Mouse (Mus musculus) kidney, embryonic 14.5 days (tissue): ENCODE measurements around the gene Eln. TPM values are rescaled to one million over a fixed set of nuclear protein-coding genes. Genes with fewer than 3 reads are reported as not detected.

Experiments used
- ATAC-seq: fragments of 200-750 bp; cut with Nextera tagmentation; 2 replicates; pipeline ENCODE4 v1.8.0; 2017; ENCODE audit warnings: moderate number of reproducible peaks, mild to moderate bottlenecking, moderate TSS enrichment, moderate library complexity; ENCODE audit not compliant: low FRiP score, low TSS enrichment
- H3K27ac ChIP-seq: fragments of 300-500 bp; sonication (generic); 2 replicates; pipeline ENCODE4 v1.5.1; 2014; ENCODE audit warnings: low read depth, mild to moderate bottlenecking, low read length, moderate library complexity, mixed read lengths
- H3K27me3 ChIP-seq: fragments of 300-500 bp; sonication (generic); 2 replicates; pipeline ENCODE4 v1.6.1; 2014; ENCODE audit warnings: mild to moderate bottlenecking, low read length; ENCODE audit not compliant: control insufficient read depth, insufficient read depth
- H3K36me3 ChIP-seq: fragments of 300-500 bp; sonication (generic); 2 replicates; pipeline ENCODE4 v1.6.1; 2014; ENCODE audit warnings: low read length, mixed read lengths; ENCODE audit not compliant: control insufficient read depth, insufficient read depth
- H3K4me1 ChIP-seq: fragments of 300-500 bp; sonication (generic); 2 replicates; pipeline ENCODE4 v1.6.1; 2014; ENCODE audit warnings: low read length, mixed read lengths; ENCODE audit not compliant: control insufficient read depth, insufficient read depth
- H3K4me2 ChIP-seq: fragments of 300-500 bp; sonication (generic); replicated peaks from 2 replicates; pipeline ENCODE4 v1.6.1; 2014; ENCODE audit warnings: low read depth, mild to moderate bottlenecking, low read length
- H3K4me3 ChIP-seq: fragments of 300-500 bp; sonication (generic); 2 replicates; pipeline ENCODE4 v1.5.1; 2014; ENCODE audit warnings: mild to moderate bottlenecking, low read length
- H3K9ac ChIP-seq: fragments of 300-500 bp; sonication (generic); 2 replicates; pipeline ENCODE4 v1.6.1; 2014; ENCODE audit warnings: low read depth, mild to moderate bottlenecking, low read length, moderate library complexity
- H3K9me3 ChIP-seq: fragments of 300-500 bp; sonication (generic); 2 replicates; pipeline ENCODE4 v1.6.1; 2016; ENCODE audit warnings: low read length; ENCODE audit not compliant: control insufficient read depth
- WGBS: fragments of 180-500 bp; shearing (Covaris S2); extraction: QIAGEN DNeasy Blood & Tissue Kit; methylation state at CpG from one replicate; pipeline ENCODE4 v1.1.7; 2014; 5-methylcytosine and 5-hydroxymethylcytosine counted together
- polyA plus RNA-seq: library from polyadenylated mRNA; unstranded; fragments of >200 nt; fragmentation: Nextera tagmentation; extraction: Ambion mirVana; gene quantifications from 2 replicates; pipeline ENCODE4 v1.2.1, GENCODE M21; 2014

Gene Eln
- polyA plus RNA-seq, 1 experiment from 2014 or later, result 9.5 TPM

DNA sequence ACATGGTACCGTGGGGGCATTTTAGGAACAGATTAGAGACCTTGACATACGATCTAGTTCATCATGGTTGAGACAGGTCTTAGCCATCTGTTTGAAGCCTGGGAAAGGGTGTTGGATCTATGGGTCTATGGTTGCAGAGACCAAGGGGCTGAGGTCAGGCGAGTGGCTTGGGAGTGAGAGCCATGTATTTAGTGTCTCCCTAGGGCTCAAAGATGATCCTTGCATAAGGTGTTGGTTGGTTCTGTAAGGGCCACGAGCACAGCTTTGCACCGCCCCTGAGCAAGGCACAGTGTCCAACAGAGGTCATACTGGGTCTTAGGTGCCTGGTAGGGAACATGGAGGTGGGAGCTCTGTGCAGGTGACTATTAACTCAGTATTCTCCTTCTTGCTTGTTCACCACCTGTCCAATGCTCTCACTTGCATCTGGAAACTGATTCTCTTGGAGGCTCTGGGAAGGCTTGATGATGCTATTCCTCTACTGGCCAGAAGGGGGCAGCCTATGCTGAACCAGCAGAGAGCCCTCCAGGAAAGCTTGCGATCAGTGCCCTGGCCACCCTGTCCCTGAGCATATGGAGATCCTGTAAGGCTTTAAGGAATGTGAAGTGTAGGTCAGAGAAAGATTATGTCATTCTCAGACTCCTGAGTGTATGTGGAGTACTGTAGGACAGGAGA lies 960 bp upstream of the Eln start:
- Histone ChIP-seq H3K4me1 (0 out of 2 replicates have a peak, but pooled peaks cover 9% of the 10 kb centered on the region), H3K4me2 (peak overlapping the region; percentile 74; the same call in 1 of the 2 replicates), H3K27ac (peak overlapping the region; percentile 31; the same call in 1 of the 2 replicates), H3K9me3 (no peaks in the 10 kb centered on the region), H3K9ac (no peak overlapping the region), H3K4me3 (no peak overlapping the region), H3K27me3 (peaks cover 6% of the 10 kb centered on the region; the same call in 1 of the 2 replicates), H3K36me3 (no peaks in the 10 kb centered on the region)
- WGBS, result 54% methylated on average over 6 of the region's 6 CpGs
- ATAC-seq, result peak; percentile 29

DNA sequence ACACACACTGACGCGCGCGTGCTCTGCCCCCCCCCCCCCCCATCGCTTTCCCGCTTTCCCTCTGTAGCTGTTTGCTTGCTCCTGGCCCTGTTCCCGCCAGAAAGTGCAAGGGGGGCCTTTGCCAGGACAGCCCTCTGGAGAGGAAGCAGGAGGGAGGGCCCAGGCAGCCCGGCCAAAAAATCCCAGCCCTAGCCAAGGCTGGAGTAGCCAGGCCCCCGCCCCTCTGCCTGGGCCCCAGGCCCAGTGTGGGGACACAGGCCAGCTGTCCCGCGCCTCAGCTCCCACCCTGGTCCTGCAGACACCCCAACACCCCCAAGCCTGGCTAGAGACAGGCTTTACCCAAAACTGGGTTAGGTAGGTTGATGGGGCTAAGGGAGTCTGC lies 380 bp upstream of the Eln start:
- peak; percentile 80 for ATAC-seq
- H3K4me3 ChIP-seq, result peak overlapping the region; percentile 48
- peak overlapping the region; percentile 74 for H3K4me2 ChIP-seq
- peak overlapping the region; percentile 25; the same call in 1 of the 2 replicates for H3K9ac ChIP-seq
- peaks cover 6% of the 10 kb centered on the region; the same call in 1 of the 2 replicates for H3K27me3 ChIP-seq
- H3K36me3 ChIP-seq, result no peaks in the 10 kb centered on the region
- H3K27ac ChIP-seq, result peak overlapping the region; percentile 31; the same call in 1 of the 2 replicates
- no peaks in the 10 kb centered on the region for H3K9me3 ChIP-seq
- H3K4me1 ChIP-seq, result 0 out of 2 replicates have a peak, but pooled peaks cover 9% of the 10 kb centered on the region
- 17% methylated on average over 5 of the region's 11 CpGs for WGBS

DNA sequence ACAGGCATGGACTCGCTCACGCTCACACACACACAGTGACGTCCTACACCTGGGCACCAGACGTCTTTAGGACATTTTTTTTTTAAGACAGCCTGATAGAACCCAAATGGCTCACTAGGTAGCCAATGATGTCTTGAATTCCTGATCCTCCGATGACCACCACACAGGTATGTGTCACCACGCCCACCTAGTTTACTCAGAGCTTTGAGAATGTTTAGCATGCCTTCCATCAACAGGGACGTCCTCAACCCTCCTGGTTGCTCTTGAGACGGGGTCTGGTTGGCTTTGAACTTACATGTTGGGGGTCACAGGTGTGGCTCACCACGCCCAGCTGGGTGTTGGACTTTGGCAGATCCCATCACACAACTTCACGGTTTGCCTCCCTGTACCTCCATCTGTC lies 922 bp downstream of the Eln start:
- H3K9ac ChIP-seq, result no peak overlapping the region
- H3K27ac ChIP-seq, result no peak overlapping the region
- H3K4me1 ChIP-seq, result 0 out of 2 replicates have a peak, but pooled peaks cover 9% of the 10 kb centered on the region
- peaks cover 6% of the 10 kb centered on the region; the same call in 1 of the 2 replicates for H3K27me3 ChIP-seq
- peak overlapping the region; percentile 74; the same call in 1 of the 2 replicates for H3K4me2 ChIP-seq
- H3K36me3 ChIP-seq, result no peaks in the 10 kb centered on the region
- peak overlapping the region; percentile 48; the same call in 1 of the 2 replicates for H3K4me3 ChIP-seq
- ATAC-seq, result no peak
- no peaks in the 10 kb centered on the region for H3K9me3 ChIP-seq
- 72% methylated on average over 10 of the region's 10 CpGs for WGBS

DNA sequence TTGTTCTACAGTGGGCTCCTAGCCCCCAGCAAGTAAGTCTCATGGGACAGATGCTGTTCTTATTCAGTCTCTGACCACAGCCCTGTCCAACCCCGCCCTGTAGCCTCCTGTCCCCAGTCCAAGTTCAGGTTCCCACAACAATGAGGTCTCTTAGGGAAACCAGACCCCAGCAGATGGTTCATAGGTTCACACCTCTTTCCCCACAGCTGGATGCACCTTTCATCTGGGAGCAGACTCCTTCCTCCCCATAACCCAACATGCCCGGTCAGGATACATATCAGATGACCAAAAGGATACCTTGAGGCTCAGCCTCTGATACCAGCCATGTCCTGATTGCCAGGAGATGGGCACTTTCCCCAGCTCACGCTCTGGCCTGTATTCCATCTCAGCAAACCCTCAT lies 1.3 kb downstream of the Eln start:
- Histone ChIP-seq H3K9ac (no peak overlapping the region), H3K4me2 (no peak overlapping the region), H3K4me3 (no peak overlapping the region), H3K27me3 (peaks cover 6% of the 10 kb centered on the region; the same call in 1 of the 2 replicates), H3K36me3 (no peaks in the 10 kb centered on the region), H3K27ac (no peak overlapping the region), H3K9me3 (no peaks in the 10 kb centered on the region), H3K4me1 (peaks cover 10% of the 10 kb centered on the region; the same call in 1 of the 2 replicates)
- no peak for ATAC-seq
- 67% methylated on average over 3 of the region's 3 CpGs for WGBS

DNA sequence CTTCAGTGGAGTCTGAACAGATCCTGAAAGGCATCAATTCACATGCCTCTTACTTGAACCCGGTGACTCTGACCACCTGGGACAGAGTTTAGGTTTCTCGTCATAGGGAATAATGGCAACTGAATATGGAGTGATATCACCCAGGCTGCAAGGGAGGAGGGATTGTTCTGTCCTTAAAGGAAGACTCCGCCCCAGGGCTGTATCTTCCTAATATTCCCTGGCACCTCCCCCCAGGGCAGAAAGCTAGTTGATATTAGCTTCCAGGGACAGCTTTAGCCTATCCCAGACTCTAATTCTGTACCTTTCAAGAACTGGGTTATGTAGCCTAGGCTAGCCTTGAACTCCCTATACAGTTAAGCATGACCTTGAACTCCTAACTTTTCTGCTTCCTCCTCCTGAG lies 2.1 kb downstream of the Eln start:
- no peak overlapping the region for H3K4me2 ChIP-seq
- H3K9ac ChIP-seq, result no peak overlapping the region
- WGBS, result 82% methylated on average over 3 of the region's 3 CpGs
- H3K27me3 ChIP-seq, result peaks cover 6% of the 10 kb centered on the region; the same call in 1 of the 2 replicates
- H3K9me3 ChIP-seq, result no peaks in the 10 kb centered on the region
- peaks cover 13% of the 10 kb centered on the region; the same call in 1 of the 2 replicates for H3K4me1 ChIP-seq
- no peak overlapping the region for H3K4me3 ChIP-seq
- ATAC-seq, result no peak
- no peak overlapping the region for H3K27ac ChIP-seq
- no peaks in the 10 kb centered on the region for H3K36me3 ChIP-seq

DNA sequence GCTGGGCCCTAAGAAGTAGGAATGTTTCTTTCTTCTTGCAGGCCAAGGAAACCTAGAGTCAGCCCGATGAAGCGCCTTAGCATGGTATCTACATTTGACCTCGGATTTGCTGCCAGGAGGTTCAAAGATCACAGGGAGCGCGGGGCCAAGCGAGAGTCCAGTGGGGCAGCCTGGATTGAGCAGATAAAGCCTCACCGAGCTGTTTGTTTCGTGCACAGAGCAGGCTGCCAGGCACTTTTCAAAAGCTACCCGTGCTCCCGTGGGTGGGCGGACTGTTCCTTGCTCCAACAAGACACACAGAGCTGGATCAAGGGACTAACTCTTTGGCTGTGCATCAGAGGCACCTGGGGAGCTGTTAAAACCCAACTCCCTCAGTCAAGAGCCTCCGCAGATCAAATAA lies 3.1 kb downstream of the Eln start:
- ATAC-seq, result no peak
- Histone ChIP-seq H3K4me1 (peaks cover 13% of the 10 kb centered on the region; the same call in 1 of the 2 replicates), H3K9me3 (no peaks in the 10 kb centered on the region), H3K36me3 (no peaks in the 10 kb centered on the region), H3K27me3 (peaks cover 6% of the 10 kb centered on the region; the same call in 1 of the 2 replicates), H3K4me2 (no peak overlapping the region), H3K27ac (no peak overlapping the region), H3K9ac (no peak overlapping the region), H3K4me3 (no peak overlapping the region)
- 64% methylated on average over 12 of the region's 12 CpGs for WGBS

DNA sequence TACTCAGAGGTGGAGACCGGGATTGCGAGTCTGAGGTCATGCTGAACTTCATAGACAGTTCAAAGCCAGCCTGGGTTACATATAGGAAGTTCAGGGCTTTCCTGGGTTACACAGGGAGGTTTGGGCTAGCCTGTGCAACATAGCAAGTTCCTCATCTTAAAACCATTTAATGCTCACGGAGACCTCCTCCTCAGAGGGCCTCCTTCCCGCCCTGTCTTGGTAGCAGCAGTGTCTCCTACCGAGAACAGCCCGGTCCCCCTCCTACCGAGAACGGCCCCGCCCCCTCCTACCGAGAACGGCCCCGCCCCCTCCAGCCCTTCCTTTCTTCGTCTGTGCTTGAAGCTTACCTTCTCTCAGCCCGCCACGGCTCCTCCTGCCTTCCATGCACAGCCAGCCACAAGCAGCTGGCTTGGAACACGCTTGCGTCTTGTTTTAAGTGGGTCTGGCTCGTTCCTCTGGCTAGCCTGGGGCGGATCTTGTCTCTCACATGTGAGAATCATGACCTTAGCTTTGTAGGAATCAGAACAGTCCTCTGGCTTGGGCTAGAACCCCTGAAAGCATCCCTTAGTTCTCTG lies 4.8 kb downstream of the Eln start:
- no peaks in the 10 kb centered on the region for H3K36me3 ChIP-seq
- H3K27me3 ChIP-seq, result peaks cover 6% of the 10 kb centered on the region; the same call in 1 of the 2 replicates
- peak overlapping the region; percentile 42; the same call in 1 of the 2 replicates for H3K9ac ChIP-seq
- no peak for ATAC-seq
- peak overlapping the region; percentile 37; the same call in 1 of the 2 replicates for H3K27ac ChIP-seq
- peak overlapping the region; percentile 1; the same call in 1 of the 2 replicates for H3K4me2 ChIP-seq
- peaks cover 10% of the 10 kb centered on the region; the same call in 1 of the 2 replicates for H3K4me1 ChIP-seq
- H3K9me3 ChIP-seq, result no peaks in the 10 kb centered on the region
- H3K4me3 ChIP-seq, result no peak overlapping the region
- WGBS, result 11% methylated on average over 19 of the region's 19 CpGs

DNA sequence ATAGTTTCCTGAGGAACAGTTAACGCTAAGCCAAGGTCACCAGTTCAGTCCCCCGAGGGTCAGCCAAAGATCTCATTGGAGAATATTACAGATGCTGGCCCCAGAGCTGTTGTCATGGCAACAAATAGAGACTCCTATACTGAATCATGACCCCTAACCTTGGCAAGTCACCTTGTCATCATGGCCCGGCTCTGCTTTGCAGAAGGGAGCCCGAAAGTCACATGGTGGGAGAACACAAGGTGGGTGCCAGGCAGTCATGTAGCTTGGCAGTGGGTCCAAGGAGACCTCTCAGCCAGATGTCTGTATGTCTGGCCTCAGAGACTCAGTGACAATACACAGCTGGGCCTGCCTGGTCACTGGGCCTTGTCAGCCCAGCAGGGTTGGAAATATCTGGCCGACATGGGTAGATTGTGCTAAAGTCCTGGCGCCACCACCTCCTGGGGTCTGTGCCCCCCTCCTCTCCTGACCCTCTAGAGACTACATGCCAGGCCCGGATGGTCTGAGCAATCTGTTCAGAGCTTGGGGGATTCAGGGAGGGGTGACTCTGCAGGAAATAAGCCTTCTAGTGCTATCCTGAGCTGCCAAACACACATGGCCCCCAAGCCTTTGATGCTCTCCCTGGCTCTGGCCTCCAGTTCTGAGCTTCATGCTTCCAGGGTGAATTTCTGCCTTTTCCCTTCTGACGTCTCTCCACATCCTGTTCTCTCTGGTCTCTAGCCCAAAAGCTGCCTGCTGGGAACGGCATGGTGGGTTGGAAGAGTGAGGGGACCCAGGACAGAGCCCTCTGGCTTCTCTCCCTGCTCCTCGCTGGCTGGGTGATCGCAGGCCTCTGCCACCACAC lies 6.4 kb downstream of the Eln start:
- Histone ChIP-seq H3K27me3 (peaks cover 2% of the 10 kb centered on the region; the same call in 1 of the 2 replicates), H3K36me3 (no peaks in the 10 kb centered on the region), H3K9ac (no peak overlapping the region), H3K4me3 (no peak overlapping the region), H3K4me2 (no peak overlapping the region), H3K4me1 (peaks cover 4% of the 10 kb centered on the region; the same call in 1 of the 2 replicates), H3K9me3 (no peaks in the 10 kb centered on the region), H3K27ac (no peak overlapping the region)
- 60% methylated on average over 11 of the region's 11 CpGs for WGBS
- no peak for ATAC-seq
